Mouse (Mus musculus): ENCODE results near the gene Psmf1.
A peak's percentile ranks its signal among the peaks of the same experiment; 100 is the strongest.

The Psmf1 gene

DNA sequence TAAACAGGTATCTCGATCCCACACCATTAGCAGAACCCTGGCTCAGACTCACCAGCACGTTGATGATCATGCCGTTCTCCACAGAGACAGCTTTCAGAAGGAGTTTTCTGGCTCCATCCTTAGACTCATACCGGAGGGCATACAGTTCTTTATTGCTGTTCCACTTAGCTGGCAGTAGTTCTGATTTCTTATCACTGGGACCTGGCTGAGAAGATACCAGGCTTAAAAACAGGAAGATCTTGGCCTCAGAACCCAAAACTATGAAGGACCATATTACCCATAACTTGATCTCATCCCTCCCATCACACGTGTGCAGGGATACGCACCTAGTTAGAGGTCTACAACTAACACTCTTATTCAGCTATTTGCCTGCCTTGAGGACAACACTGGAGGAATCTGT is 8.6 kb downstream of the Psmf1 start:
- no peak for DNase-seq (ENCODE audit: low read depth)

DNA sequence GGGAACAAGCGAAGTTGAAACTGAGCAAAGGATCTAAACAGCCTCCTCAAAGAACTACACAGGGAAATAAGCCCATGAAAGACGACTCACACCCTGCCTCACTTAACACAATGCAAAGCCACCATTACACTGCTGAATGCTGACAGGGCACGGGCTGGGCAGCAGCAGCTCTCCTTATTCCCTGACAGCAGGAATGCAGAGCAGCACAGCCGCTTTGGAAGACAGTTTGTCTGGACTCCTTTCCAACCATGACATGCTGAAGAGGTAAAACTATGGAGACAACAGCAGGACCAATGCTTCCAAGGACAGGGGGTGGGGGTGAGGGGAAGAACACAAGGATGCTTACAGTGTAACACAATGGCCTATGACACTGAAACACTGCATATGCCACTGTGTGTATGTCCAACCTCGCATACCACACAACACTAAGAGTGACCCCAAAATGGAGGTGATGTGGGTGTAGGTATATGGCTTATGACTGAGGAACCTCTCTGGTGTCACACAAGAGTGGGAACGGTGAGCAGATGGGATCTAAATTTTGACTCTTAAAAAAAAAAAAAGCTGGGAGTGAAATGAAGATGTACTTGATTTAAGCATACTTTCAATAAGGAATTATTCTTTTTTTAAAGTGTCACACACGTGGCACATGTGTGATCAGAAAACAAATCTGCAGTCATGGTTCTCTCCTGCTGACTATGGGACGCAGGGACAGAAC is 10.7 kb downstream of the Psmf1 start:
- no peak for DNase-seq (ENCODE audit: low read depth)

DNA sequence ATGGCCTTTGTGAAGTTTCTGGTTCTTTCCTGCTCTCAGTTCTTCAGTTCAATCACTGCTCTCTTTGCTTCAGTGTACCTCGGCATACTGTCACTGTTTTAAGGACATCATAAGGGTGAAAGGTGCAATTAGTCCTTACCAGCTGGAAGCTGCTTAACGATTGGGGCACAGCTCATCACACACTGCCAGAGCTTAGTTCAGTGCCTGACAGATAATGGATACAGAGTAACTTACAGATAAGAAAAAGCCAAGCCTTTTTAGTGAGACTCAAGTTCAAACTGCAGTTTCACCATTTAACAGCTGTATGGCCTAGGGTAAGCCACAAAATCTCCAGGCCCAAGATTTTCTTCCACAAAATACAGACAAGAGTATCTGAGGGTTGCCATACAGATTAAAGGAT is 19.9 kb downstream of the Psmf1 start:
- no peak for DNase-seq (ENCODE audit: low read depth)

DNA sequence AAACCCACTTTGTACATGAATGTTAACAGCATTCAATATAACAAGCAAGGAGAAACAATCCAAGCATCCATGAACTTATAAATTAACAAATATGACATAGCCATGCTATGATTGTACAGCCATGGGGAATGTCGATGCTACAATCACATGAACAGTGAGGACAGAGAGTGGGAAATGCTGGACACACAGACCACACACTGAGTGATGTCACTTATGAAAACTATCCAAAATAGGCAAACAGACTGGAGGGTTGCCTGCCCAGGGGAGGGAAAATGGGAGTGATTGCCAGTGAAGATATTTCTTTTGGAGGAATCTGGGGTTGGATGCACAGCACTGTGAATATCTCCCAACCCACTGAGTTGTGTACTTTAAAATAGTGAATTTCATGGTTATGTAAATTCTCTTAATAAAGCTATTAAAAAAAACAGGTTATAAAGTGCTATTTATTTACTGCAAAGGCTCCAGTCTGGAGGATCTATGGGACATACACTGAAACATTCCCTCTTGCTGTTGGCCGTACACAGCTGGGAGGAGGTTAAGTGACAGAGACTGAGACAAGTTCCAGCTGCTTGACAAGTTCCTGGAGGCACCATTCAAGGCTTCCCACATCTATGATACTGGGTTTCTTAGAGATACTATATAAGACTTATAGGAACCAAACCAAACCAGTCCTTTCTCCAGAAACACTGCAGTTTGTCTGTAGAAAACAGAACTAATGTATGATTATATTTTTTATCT is 27.5 kb downstream of the Psmf1 start:
- no peak for DNase-seq (ENCODE audit: low read depth)

DNA sequence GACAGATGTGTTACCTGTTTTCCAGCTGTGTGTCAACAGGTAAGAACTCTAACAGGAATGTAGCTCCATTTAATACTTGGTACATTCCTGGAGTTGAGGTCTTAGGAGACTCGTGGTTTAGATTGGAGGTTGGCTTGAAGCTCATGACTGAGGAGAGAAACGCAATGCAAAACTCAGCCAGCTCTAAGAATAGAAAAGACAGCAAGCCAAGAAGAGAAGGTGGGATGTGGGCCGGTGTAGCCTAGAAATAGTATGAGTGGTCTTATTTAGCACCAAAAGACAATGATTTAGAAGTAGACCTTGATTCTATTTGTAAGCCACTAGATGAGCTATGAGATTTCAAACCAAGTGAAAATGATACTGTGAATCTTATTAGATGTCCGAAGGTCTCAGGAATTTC is 28.5 kb downstream of the Psmf1 start:
- no peak for DNase-seq (ENCODE audit: low read depth)

DNA sequence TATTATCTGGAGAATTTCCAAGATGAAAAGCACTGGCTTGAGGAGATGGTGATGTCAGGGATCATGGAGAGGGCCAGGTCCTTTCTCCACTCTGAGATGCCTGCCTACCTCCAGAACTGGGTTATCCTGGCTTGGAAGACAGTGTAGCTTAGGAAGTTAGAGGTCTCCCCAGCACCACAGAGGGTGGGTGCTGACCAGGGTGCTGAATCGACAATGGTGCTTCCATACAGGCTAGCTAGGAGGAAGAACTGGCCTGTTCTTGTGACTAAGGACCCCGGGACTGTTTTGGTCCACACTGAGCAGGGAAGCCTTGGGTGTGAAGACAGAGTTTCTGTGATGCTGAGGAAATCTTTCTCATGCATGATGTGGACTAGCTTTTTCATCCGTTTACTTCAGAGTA is 31.3 kb downstream of the Psmf1 start:
- DNase-seq (ENCODE audit: low read depth): peak; percentile 40

DNA sequence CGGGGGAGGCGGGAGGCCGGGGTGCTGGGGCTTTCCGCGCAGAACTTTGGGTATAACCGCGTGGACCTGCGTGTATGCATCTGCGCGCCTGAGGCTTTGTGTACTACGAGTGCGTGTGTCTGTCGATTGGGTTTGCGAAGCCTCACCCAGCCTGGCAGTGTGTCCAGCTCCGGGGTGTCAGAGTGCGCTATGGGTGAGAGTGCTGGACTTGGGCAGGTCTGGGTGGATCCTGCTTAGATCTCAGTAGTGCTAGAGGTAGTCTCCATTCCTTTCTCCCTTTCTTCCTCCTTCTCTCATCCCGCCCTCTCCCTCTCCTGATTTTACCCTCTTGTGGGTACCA is 41.2 kb downstream of the Psmf1 start:
- no peak for DNase-seq (ENCODE audit: low read depth)

DNA sequence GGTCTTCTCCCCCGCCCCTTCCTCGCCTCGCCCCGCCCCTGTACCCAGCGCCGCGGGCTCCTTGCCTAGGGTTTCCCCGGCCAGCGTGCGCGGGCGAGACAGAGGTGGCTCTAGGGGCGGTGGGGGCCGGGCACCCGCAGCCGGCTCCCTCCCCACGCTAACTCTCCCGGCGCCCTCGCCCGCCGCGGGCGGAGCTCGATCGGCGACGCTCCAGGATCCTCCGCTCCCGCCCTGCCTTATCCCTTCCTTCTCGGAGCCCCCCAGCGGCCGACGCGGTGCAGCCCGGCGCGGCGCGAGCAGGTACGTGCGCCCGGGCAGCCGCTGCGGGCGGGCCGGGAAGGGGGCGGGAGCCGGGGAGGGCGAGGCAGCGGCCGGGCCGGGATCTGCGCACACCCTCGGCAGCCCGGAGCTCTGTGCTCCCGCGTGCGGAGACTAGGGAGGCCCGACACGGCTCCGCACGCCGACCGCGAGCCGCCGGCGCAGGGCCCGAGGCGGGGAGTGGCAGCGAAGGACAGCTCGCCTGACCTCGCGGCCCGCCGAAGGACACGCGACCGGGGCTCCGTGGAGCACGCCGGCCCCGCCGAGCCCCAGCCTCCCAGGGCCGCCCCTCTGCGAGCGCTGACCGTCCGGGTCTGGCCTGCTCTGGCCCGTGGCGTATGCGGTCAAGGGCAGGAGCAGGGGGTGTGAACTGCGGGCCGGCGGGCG is 41.7 kb downstream of the Psmf1 start:
- DNase-seq (ENCODE audit: low read depth): peak; percentile 5

DNA sequence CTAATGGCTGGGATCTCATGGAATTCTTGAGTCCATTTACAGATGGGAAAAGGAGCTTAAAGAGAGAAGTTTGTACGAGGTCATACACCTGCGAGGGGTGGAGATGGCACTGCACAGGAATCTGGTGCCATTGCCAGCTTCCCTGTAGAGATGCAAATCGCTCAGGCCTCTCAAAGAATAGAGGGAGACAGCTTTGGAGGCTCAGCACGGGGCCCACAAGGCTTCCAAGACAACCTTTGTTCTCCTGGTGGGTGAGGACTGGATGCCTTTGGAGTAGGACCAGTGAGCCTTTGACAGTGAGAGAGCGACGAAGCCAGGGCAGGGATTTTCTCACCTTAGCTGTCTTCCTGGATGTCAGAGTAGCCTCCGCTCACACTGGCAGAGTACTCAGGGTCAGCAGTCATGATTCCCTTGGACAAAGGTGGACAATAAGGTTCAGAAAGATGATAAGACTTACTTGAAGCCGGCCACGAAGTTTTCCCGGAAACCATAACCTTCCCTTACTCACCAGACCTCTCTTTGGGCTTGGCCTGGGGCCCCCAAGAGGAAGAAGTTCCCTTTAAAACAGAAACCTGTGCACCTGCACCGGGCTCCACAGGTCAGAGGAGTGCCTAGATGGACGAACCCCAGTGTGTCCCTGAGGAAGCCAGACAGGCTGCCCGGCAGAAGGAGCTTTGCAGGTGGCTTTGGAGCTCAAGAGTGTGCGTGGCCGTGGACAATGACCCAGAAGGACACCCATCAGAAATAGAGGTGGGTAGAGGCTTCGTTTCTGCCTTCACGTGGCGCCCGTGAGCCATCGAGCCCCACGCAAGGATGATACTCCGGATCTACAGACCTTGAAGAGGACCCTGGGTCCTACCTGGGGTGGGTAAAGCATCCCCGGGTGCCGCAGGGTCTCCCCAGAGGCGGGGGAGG is 42.5 kb downstream of the Psmf1 start, which contains the start of gene Tmem74b:
Gene Tmem74b (plus strand): TSS at position 778 of the 915 bp plus-strand sequence.
- DNase-seq (ENCODE audit: low read depth): no peak

DNA sequence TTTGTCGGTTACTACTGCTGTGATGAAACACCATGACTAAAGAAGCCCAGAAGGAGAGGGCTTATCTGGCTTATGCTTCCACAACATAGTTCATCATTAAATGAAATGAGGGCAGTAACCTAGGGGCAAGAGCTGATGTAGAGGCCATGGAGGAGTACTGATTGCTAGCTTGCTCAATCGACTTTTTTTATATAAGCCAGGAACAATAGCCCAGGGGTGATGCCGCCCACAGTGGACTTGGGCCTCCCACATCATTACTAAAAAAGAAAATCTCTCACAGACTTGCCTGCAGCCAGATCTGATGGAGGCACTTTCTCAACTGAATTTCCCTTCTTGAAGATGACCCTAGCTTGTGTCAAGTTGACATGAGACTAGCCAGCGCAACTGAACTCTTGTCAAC is 61.0 kb downstream of the Psmf1 start:
- no peak for DNase-seq (ENCODE audit: low read depth)

DNA sequence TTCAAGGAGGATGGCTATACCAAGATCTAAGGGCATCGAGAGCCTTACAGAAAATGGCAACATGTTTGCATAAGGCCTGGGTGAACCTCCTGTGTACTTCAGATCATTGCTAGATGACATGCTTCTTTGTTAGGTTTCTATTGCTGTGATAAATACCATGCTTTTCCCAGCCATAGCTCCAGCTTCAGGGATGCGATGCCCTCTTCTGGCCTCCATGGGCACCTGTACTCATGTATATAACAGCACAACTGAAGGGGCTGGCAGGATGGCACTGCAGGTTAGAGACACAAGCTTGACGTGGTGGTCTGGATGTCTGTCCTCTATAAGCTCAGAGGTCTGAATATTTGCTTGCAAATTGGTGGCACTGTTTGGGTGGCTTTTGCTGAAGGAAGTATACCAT is 61.6 kb downstream of the Psmf1 start:
- no peak for DNase-seq (ENCODE audit: low read depth)

DNA sequence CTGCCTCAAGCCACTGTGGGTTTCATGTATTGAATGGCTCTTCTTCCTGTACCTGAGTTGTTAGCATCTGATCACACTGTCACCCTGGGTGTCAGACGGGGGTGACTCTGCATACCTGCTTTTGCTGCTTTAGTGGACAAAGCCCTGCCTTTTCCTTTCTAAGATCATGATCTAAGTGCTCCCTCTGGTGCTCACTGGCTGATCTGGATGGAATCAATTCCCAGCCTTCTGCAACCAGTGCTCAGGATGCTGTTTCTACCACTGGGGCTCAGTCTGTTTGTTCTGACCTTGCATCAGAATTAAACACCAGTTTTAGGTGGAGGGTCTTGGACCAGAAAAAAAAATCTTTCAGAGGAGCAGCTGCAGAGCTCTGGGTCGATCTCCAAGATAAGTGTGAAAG is 67.8 kb downstream of the Psmf1 start:
- no peak for DNase-seq (ENCODE audit: low read depth)

DNA sequence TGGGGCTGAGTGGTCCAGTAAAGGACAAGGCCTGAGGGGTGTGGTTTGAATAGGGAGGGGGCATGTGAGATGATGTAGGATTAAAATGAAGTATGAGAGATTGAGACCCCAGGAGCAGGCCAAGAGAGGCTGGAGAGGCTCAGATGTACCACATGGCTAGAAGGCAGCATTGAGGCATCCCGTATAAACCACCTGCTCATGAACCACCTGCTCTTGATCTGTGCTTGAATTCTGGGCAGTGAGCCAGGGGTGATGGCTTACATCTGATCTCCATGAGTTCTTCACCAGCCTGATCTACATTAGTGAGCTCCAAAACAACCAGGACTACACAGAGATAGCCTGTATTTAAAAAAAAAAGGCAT is 73.0 kb downstream of the Psmf1 start:
- no peak for DNase-seq (ENCODE audit: low read depth)

DNA sequence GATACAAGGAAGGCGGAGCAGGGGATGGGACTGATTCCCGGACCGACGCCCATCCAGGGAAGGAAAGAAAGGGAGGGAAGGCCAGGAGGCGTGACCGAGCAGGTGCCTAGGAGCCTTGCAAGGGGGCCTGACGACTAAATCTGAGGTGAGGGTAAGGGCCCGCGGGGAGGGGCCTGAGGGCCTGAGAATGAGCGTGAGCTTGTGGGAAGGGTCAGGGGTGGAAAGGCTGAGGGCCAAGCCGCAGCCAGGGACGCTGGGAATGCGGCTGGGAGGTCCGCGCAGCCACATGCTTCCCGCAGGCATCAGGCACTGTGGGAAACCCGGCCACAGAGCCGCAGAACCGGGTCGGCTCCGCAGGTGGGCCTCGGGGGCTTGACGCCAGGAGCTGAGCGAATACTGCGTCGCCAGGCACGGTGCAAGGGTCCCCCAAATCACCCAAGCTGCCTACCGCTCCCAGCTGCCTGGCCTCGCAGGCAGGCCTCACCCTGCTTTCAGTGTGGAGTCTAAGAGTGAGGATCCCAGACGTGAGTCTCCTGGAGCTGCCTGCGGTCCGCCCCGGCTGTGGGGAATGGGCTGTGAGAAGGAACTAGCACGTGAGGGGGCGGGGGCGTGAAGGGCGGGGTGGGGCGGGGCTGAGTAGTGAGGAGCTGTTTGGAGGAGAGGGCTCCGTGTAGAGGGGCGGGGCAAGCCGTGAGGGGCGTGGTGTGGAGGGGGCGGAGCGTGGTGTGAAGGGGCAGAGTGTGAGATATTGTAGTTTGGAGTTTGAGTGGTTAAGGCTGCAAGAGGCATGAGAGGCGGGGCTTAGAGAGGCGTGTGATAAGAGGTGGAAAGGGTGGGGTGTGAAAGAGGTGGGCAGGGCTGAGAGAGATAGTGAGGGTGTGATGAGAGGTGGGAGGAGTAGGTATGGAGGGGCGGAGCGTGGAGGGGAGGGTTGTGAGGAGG is 73.7 kb downstream of the Psmf1 start:
- DNase-seq (ENCODE audit: low read depth): no peak

DNA sequence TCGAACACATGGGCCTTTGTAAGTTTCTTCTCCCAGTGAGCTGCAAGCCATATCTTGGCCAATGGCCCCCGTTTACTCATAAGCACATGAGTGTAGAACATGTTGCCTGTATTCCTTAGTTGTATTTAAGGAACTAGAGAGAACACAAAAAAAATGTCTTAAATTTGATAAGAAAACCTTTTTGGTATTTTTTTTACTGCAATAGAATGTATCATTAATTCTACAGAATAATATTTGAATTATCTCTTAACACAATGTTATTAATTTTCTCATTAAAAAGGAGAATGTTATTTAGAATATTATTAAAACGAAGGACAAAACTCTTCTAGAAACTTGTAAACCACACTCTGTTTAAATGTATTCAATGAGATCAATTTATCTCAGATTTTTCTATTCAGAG is 75.6 kb downstream of the Psmf1 start, which contains the start of gene Rad21l:
Gene Rad21l (minus strand): TSS at position 101 of the 400 bp plus-strand sequence.
- DNase-seq (ENCODE audit: low read depth): no peak

Measured in c-Kit-positive CD71-negative TER-119-negative erythroid progenitor cells, embryonic 14.5 days (primary cell).